Mouse (Mus musculus) erythroblast, embryonic 14.5 days (primary cell): ENCODE data around the gene Csnk2b.

ENCODE experiments used
- GATA1 ChIP-seq: IDR thresholded peaks from 2 replicates; pipeline ENCODE4 v1.6.1; 2012; ENCODE audit warnings: low read length, inconsistent platforms, mixed read lengths
- TAL1 ChIP-seq: IDR thresholded peaks from 3 replicates; pipeline ENCODE4 v1.6.1; 2012; ENCODE audit warnings: low read length, inconsistent platforms, mixed read lengths

DNA sequence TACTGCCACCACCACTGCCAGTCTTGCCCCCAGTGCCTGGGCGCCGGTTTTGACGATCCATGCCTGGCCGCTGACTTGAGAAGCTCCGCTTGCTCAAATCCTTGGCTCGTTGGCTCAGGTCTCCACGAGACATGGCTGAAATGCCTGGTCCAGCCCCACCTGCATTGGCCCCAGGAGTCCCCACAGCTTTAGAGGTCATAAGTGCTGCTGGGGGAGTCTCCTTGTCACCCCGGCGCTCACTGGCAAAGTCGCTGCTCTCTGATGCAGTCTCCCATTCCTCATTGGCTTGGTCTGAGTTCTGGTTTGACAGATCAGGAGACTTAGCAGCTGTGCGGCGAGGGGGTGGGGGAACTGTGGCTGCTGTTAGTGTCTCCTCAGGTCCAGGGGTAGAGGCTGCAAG, 33.6 kb upstream of the Csnk2b start:
- TF ChIP-seq GATA1 = no peak
- no peak for TF ChIP-seq TAL1
